Mouse (Mus musculus) layer of hippocampus, postnatal 10 days (tissue): ENCODE measurements around the gene Prr7. TPM values are rescaled to one million over a fixed set of nuclear protein-coding genes. Genes with fewer than 3 reads are reported as not detected.
"Not testable (repeated sequence)": the region's sequence is repeated elsewhere in the genome, so short reads cannot be mapped to it uniquely, and the experiment has no call there.

Experiments used
- DNase-seq, 2 experiments: peaks; one replicate each; pipeline ENCODE4 v3.0.0; 2021; ENCODE audit warnings: low spot score in 2 of 2
- long read RNA-seq: library from polyadenylated mRNA; stranded (forward); transcript quantifications from one replicate; pipeline ENCODE4 v2.0.0, GENCODE M21; 2023
- total RNA-seq, 2 experiments: library from RNA; stranded (reverse); gene quantifications; 2 replicates each; pipeline ENCODE4 v1.2.3; 2021

The Prr7 gene
- 100 to 1,000 TPM in 1 of 2 experiments, 10 to 100 TPM in 1; 98.1 to 112 TPM for total RNA-seq
- long read RNA-seq, partial matches to known transcripts = 3 of 8 reads
- long read RNA-seq, other reads (novel, unspliced or antisense) = 4 of 8 reads

- DNase-seq = peak; percentile 79 to 82
These were observed at the start of gene Prr7 for GRCm38 (mm10) chr13:55464027-55464884. Gene Prr7 (plus strand): TSS chr13:55464267.

DNA sequence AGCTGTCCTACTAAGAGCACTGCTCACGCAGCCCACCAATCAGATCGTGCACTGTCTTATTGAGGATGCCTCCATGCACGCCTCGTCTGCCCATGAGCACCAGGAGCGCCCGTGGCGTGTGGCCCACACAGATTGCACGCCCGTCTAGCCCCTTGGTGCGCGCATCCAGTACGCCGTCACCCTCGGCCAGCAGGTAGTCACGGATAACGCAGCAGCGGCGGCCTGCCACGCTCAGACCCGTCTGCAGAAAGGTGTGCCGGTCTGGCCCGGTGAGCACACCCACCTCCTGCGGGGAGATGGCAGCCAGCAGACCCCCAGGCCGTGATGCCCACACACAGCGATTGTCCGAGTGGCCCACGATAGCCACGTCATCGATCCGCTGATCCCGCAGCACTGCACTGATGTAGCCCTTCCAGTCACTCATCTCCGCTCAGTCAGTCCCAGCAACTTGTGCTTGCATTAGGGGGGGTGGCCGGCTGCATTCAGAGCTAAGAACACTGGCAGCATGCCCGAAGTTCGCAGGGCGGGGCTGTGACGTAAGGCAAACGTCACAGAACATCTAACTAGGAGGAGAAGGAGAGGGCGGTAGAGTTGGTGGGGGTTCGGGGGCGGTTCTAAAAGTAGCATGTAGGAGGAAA, 49.2 kb upstream of the Prr7 start, which contains the start of gene Pfn3:
Pfn3 (minus strand) TSS at position 490 of the 638 bp plus-strand sequence.
- peak; percentile 63 to 68 for DNase-seq

DNA sequence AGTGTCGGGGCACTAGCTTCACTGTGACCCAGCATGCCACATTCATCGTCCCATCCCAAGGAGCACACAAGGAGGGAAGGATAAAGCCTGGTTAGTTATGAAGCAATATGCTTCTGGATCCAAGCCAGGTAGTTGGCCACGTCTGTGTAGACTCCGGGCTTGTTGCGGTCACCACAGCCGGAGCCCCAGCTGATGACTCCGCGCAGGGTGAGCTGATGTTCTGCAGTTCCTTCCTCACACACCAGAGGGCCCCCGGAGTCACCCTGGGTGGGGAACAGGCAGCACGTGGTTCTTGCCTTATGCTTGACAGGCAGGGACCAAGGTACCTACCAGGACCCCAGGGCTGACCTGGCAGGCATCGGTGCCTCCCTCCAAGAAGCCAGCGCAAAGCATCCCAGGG, 46.1 kb upstream of the Prr7 start:
- DNase-seq = peak; percentile 90 to 91

DNA sequence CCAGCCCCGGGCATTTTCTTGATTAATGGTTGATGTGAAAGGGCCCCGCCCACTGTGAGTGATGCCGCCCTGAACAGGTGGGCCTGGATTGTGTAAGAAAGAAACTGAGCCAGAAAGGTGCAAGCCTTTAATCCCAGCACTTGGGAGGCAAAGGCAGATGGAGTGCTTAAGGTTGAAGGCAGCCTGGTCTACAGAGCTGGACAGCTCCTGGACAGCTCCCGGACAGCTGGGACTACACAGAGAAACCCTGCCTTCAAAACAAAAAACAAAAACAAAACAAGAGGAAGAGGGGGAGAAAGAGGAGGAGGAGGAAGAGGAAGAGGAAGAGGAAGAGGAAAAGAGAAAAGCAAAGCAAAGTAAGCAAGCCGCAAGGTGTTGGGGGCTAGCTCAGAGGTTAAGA, 44.9 kb upstream of the Prr7 start:
- DNase-seq = no peak

DNA sequence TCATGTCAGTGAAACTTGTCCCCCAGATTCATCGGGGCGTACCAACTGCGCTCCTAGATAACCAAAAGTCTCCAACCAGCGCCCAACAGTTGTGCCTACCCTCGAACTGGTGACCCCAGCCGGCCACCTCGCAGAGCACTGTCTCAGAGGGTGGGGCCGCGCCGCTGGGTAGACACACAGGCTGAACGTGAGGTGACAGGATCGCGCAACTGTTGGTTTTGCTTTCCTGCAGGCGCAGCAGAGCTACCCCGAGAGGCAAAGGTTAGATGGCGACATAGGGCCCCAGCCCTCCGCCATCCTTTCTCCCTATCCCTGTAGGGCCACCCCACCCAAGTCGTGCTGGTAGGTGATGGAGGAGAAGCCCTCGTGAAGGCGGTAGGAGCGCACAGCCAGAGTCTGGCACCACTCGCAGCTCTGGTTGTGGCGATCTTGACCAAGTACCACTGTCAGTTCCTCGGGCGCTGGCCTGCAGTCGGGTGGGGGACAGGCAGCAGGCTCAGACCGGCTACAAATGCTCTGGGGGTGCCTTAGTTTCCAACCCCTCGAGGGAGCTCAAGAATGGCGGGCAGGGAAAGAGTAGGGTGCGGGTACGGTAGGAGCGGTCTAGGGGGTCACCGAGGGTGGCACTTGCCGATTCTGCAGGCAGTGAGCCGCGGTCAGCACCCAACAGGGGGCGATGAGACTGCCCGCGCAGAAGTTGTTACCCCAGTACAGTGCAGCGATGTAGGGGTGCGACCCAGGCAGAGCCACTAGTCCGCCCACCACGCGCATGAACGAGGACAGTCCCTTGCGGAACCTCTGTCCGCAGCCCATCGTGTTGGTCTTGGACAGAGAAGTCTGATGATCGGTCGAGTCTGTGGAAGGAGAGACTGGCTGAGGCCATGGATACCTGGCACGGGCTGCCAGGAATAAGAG, 43.8 kb upstream of the Prr7 start:
- DNase-seq = peak in 1 of 2 experiments; percentile 32

- DNase-seq = peak; percentile 76 to 82
These were observed 42.9 kb upstream of the Prr7 start for GRCm38 (mm10) chr13:55420933-55421800.

DNA sequence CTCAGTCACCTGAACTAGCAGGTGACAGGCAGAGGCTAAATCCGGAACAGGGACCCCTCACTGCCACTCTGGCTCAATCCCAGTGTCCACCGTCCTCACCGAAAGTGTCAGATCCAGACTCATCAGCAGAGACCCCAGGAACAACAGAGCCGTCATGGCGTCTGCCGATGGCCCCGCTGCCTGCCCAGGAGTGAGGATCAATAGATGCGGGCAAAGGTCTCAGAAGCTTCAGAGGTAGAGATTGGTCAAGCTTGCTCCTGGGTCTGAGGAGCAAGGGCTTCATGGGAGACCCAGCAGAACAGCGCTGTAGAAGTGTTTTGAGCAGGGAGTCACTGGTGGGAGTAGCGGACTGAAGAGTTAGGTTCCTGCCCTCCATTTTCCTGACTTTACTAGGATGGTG, 37.5 kb upstream of the Prr7 start, which contains the start of gene F12:
F12 (minus strand) TSS at position 181 of the 400 bp plus-strand sequence.
- no peak for DNase-seq

DNA sequence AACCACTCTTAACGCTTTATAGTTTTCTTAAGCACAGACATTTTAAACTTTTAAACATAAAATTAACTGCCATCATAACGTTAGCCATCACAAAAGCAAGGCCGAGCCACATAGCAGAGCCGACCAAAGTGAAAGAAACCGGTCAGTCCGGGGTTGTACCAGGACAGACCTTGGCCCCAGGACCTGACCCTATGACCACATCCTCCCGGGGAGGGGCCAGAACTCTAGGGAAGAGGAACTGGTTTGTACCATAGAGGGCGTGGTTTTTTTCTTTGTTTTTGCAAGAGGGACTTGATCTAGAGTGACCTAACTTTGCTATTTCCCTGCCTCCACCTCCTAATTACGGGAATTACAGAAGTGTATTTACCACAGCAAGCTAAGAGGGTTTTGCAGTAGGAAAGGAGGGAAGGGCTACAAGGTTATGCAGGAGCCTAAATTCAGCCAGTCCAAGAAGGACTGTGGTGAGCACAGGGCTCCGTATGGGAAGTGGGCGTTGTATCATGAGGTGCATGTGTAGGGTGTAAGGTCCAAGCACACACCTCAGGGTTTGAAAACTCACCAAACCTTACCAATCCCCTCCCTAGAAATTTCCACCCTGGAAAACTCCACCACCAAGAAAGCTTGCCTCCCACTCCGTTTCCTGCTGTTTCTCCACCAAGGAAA, 34.7 kb upstream of the Prr7 start:
- DNase-seq = no peak

GRCm38 (mm10) chr13:55430566-55430965, 33.5 kb upstream of the Prr7 start:
- DNase-seq = no peak

- DNase-seq = no peak
These were observed 32.0 kb upstream of the Prr7 start for GRCm38 (mm10) chr13:55431889-55432685.

- DNase-seq = not testable (repeated sequence)
These were observed 26.9 kb upstream of the Prr7 start for GRCm38 (mm10) chr13:55437111-55437629.

DNA sequence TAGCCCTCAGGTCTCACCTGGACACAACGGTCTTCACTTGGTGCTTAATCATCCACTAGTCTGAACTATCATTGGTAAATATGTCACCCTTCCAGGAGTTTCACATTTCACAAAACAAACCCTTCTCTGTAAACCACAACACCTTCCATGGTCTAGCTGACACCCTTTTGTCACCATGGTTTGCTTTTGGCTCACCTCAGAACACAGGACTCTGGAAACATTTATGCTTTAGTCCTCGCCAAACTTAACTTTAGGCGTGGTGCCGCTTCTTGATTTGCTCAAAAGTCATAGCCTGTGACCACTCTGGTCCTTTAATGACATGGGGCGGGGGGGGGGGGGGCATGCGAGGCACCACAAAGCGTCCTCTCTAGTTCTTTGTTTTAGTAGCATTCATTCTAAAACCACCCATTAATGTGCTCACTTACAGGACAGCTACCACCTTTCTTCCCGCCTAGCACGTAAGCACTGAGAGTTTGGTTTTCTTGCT, 20.2 kb upstream of the Prr7 start:
- DNase-seq = no peak

DNA sequence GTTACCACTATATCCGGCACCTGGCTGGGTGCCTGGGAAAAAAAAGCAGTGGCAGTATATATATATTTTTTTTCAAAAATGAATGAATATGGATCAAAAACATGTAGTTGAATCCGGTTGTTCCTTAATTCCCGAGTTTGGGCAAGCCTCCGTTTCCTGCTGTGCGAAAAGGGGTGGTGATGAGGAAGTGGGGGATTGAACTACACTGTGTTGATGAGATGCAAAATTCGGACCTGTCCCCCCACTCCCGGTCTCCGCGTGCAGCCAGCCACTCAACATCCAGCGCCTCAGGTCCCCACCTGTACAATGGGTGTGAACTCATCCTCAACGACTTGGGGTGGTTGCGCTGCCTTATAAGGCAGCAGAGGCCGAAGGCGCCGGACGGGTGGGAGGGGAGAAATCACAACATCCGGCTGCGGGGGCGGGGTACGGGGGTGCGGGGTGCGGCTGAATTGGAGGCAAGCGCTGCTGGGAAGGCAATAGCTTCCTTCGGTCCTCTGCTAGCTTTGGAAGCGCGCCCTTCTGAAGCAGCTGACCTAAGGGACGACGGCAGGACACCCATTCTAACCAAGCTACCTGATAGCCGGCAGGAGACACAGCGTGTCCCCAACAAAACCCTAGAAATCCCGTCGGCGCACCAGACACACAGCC, 19.7 kb upstream of the Prr7 start:
- DNase-seq = no peak

GRCm38 (mm10) chr13:55444937-55445315, 19.1 kb upstream of the Prr7 start, which contains the start of gene Grk6:
Gene Grk6 (plus strand): TSS chr13:55445072.
- peak; percentile 99 for DNase-seq

DNA sequence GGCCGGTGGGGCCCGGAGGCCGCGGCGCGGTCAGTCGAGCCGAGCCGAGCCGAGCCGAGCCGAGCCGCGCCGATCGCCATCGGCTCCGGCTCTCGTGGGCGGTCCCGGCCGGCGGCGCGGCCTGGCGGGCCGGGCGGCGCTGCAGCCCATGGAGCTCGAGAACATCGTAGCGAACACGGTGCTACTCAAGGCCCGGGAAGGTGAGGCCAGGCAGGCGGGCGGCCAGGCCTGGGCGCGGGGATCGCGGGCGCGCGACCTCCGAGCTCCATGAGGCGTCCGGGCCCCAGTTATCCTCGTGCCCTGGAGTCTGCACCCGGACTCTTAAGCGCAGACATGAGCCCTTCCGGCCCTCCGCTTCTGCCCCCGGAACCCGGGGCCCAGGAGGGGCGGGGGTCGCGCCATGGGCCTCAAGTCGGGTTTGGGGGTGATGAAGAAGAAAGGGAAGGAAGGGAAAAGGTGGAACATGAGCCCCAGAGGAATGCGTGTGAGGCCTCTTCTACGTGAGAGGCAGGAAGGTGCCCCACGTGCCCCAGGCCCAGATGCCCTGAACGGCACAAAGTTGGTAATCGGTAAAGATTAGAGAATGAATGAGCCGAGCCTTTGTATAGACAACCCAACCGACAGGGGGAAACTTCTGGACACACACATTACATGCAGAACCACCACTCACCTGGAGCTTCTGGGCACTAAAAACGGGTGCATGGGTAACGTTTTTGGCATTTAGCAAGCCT, 18.5 kb upstream of the Prr7 start:
- no peak for DNase-seq

DNA sequence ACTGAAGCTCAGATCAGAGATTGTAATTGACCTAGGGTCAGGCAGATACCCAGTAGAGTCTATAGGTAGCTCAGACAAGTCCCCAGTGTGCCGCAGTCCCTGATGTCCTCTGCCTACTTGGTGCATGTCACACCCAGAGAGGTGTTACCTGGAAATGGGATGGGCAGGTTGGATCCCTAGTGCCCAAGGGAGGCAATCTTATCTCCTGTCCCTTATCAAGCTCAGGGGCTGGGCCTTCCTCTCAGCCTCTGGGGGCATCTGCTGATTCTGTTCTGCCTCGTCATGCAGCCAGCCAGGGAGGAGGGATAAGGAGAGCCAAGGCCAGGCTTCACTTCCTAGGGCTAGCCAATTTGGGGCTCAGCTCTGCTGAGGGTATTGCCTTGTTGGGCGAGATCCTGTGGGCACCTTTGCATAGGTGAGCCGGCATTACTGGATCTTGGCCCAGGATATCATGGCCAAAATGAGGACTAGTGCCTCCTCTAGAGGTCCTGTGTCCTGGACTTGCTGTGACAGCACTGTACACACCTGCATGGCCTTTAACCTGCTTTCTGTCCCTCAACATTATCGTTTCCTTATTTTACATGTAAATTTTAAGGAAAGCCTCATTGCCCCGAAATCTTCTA, 17.5 kb upstream of the Prr7 start:
- DNase-seq = no peak

- DNase-seq = no peak
These were observed 16.5 kb upstream of the Prr7 start for GRCm38 (mm10) chr13:55447543-55447943.
